Mouse (Mus musculus): ENCODE results near the gene Fermt3.

The Fermt3 gene

GRCm38 (mm10) chr19:7039088-7039720 is 19.9 kb upstream of the Fermt3 start:
- no peak for DNase-seq (ENCODE audit: extremely low spot score)

GRCm38 (mm10) chr19:7034006-7034405 is 14.7 kb upstream of the Fermt3 start:
- DNase-seq (ENCODE audit: extremely low spot score), result no peak

GRCm38 (mm10) chr19:7029531-7029930 is 10.3 kb upstream of the Fermt3 start:
- no peak for DNase-seq (ENCODE audit: extremely low spot score)

GRCm38 (mm10) chr19:7020224-7020641 is 964 bp upstream of the Fermt3 start:
- no peak for DNase-seq (ENCODE audit: extremely low spot score)

GRCm38 (mm10) chr19:7018546-7018945 is 723 bp downstream of the Fermt3 start:
- no peak for DNase-seq (ENCODE audit: extremely low spot score)

GRCm38 (mm10) chr19:7017541-7018457 is 1.5 kb downstream of the Fermt3 start:
- no peak for DNase-seq (ENCODE audit: extremely low spot score)

GRCm38 (mm10) chr19:7014481-7015135 is 4.7 kb downstream of the Fermt3 start:
- no peak for DNase-seq (ENCODE audit: extremely low spot score)

- DNase-seq (ENCODE audit: extremely low spot score), result no peak
Observed at GRCm38 (mm10) chr19:7013984-7014383, 5.3 kb downstream of the Fermt3 start.

- no peak for DNase-seq (ENCODE audit: extremely low spot score)
Observed at GRCm38 (mm10) chr19:7012426-7012825, 6.8 kb downstream of the Fermt3 start.

GRCm38 (mm10) chr19:7006892-7007593 is 12.2 kb downstream of the Fermt3 start:
- DNase-seq (ENCODE audit: extremely low spot score), result no peak

- DNase-seq (ENCODE audit: extremely low spot score), result no peak
Observed at GRCm38 (mm10) chr19:6999360-7000063, 19.8 kb downstream of the Fermt3 start.

GRCm38 (mm10) chr19:6997721-6998290 is 21.5 kb downstream of the Fermt3 start:
- DNase-seq (ENCODE audit: extremely low spot score), result no peak

GRCm38 (mm10) chr19:6996006-6996405 is 23.3 kb downstream of the Fermt3 start, which contains the start of the genes Nudt22 and Trpt1:
Gene Nudt22 (minus strand): TSS chr19:6996117.
Gene Trpt1 (plus strand): TSS chr19:6996131.
- DNase-seq (ENCODE audit: extremely low spot score), result peak; percentile 88

GRCm38 (mm10) chr19:6995255-6995991 is 23.8 kb downstream of the Fermt3 start:
- DNase-seq (ENCODE audit: extremely low spot score), result no peak

GRCm38 (mm10) chr19:6994489-6994888 is 24.8 kb downstream of the Fermt3 start:
- DNase-seq (ENCODE audit: extremely low spot score), result no peak

- no peak for DNase-seq (ENCODE audit: extremely low spot score)
Observed at GRCm38 (mm10) chr19:6994002-6994401, 25.3 kb downstream of the Fermt3 start.

GRCm38 (mm10) chr19:6993011-6993770 is 26.1 kb downstream of the Fermt3 start:
- no peak for DNase-seq (ENCODE audit: extremely low spot score)

- peak; percentile 96 for DNase-seq (ENCODE audit: extremely low spot score)
Observed at GRCm38 (mm10) chr19:6992011-6992858, 27.0 kb downstream of the Fermt3 start, which contains the start of gene Dnajc4. Gene Dnajc4 (minus strand): TSS chr19:6992572.

Measured in embryo, embryonic 9.5 days (tissue).